ENCODE assay signal across 9 mouse cellular contexts in the genomic region with DNA sequence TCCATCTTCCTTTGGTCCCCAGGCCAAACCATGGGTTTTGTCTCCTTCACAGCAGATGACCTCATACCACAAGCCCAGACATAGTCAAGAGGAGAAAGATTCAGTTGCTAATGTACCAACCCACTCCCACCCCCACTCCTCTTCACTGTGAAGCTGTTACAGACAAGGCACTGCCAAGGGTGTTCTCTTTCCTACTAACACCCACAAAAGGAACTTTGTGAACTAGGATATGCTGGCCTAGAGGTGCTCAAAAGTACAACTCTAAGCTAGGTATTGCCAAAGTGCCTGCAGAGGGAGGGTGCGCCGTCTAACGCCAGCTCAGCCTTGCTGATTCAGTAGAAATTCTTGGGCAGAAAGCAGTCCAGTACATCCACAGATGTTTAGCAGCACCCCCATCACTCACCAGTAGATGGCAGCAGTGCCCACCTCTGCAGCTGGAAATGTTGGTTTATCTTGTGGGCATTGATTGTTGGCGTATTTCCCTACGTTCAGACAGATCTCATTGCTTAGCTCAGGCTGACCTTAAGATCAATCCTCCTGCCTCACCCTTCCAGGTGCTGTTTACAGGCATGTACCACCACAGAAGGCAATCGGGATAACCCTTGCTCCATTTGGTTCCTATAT. TPM values are rescaled to one million over a fixed set of nuclear protein-coding genes. Genes with fewer than 3 reads are reported as not detected.
DNase-seq lines count a peak whose midpoint lies in the region; ATAC-seq lines count a peak whose summit lies in the region.
"Had no signal": no experiment of that assay in that cellular context is flagged by ENCODE, and none has a peak within 500 bp of the region (broad histone marks: within the 10 kb centered on the region; RNA-seq: fewer than 3 reads in every experiment).

No protein-coding gene starts in this region.

- H3K4me1 ChIP-seq in forebrain, embryonic 16.5 days (replicated peaks; ENCODE audit: control insufficient read depth, insufficient read depth, low read length) = no peaks in the 10 kb centered on the region
- H3K4me1 ChIP-seq in hindbrain, embryonic 14.5 days (replicated peaks; ENCODE audit: control insufficient read depth, insufficient read depth, low read length) = no peaks in the 10 kb centered on the region

- H3K9ac ChIP-seq in forebrain, embryonic 16.5 days (replicated peaks; ENCODE audit: low read depth, low read length) = no peak overlapping the region
- H3K9ac ChIP-seq in hindbrain, embryonic 14.5 days = 0 out of 2 replicates have a peak overlapping the region, but pooled peaks have one; percentile 16

- H3K4me3 ChIP-seq in forebrain, embryonic 16.5 days (replicated peaks; ENCODE audit: low read length) = no peak overlapping the region
- H3K4me3 ChIP-seq in hindbrain, embryonic 14.5 days (replicated peaks; ENCODE audit: low read length) = no peak overlapping the region

- no peaks in the 10 kb centered on the region for H3K27me3 ChIP-seq in forebrain, embryonic 16.5 days (replicated peaks; ENCODE audit: control insufficient read depth, insufficient read depth, low read length)
- H3K27me3 ChIP-seq in hindbrain, embryonic 14.5 days (ENCODE audit: control insufficient read depth, insufficient read depth, low read length) = no peaks in the 10 kb centered on the region

- no peaks in the 10 kb centered on the region for H3K36me3 ChIP-seq in forebrain, embryonic 16.5 days (ENCODE audit: control insufficient read depth, insufficient read depth)
- H3K36me3 ChIP-seq in hindbrain, embryonic 14.5 days (replicated peaks; ENCODE audit: control insufficient read depth, insufficient read depth) = no peaks in the 10 kb centered on the region

- H3K9me3 ChIP-seq in forebrain, embryonic 16.5 days (ENCODE audit: control insufficient read depth, low read length) = no peaks in the 10 kb centered on the region
- no peaks in the 10 kb centered on the region for H3K9me3 ChIP-seq in hindbrain, embryonic 14.5 days (ENCODE audit: control insufficient read depth, low read length)

- peak; percentile 39 for DNase-seq in MEL-GATA-1-ER (ENCODE audit: extremely low read depth, low read depth)
- peak; percentile 31 for DNase-seq in cerebellum, adult 11 months
- peak; percentile 85 for DNase-seq in hindbrain, embryonic 14.5 days (ENCODE audit: low spot score)
- DNase-seq in layer of hippocampus, postnatal 25 days (ENCODE audit: extremely low spot score in 1 of 2, low spot score in 1 of 2) = peak; percentile 67 to 83
- peak; percentile 81 to 82 for DNase-seq in lung, postnatal 4 days
- DNase-seq in right cerebral cortex, adult 2 months (ENCODE audit: low spot score in 2 of 2) = peak; percentile 84 to 87
- peak; percentile 77 for DNase-seq in urinary bladder, postnatal 14 days (ENCODE audit: low spot score)

- H3K4me2 ChIP-seq in forebrain, embryonic 16.5 days (ENCODE audit: low read length) = no peak overlapping the region
- no peak overlapping the region for H3K4me2 ChIP-seq in hindbrain, embryonic 14.5 days (replicated peaks)

- 23% methylated on average over 6 of the region's 6 CpGs for WGBS in forebrain, embryonic 16.5 days
- WGBS in hindbrain, embryonic 14.5 days = 24% methylated on average over 6 of the region's 6 CpGs

- H3K27ac ChIP-seq in forebrain, embryonic 16.5 days (ENCODE audit: low read length) = no peak overlapping the region
- no peak overlapping the region for H3K27ac ChIP-seq in hindbrain, embryonic 14.5 days
- H3K27ac ChIP-seq: macrophage had no signal

- peak; percentile 54 for ATAC-seq in forebrain, embryonic 16.5 days
- peak; percentile 80 for ATAC-seq in hindbrain, embryonic 14.5 days (ENCODE audit: low FRiP score)

RNA-seq across cellular contexts. Expression of a gene that starts 54.0 kb away (rescaled TPM):
- polyA plus RNA-seq in forebrain, embryonic 16.5 days (2015; fragmentation: Nextera tagmentation; extraction: Ambion mirVana) = 0.43 and 0.56 TPM in 2 replicates
- polyA plus RNA-seq in hindbrain, embryonic 14.5 days (2014; fragmentation: Nextera tagmentation; extraction: Ambion mirVana) = 1.2 TPM in 2 replicates
- total RNA-seq in layer of hippocampus, postnatal 25 days (2021) = 1 to 10 TPM; 3.8 to 4.9 TPM
- polyA plus RNA-seq: macrophage had no signal

Comparison
In these comparisons a context has a peak if more than half of its experiments do, and no peak if none do; other contexts are left out.
1. DNase-seq: peak in every context shown above with its lines; median percentile 86 in right cerebral cortex, adult 2 months; 85 in hindbrain, embryonic 14.5 days; 82 in lung, postnatal 4 days; 77 in urinary bladder, postnatal 14 days; 75 in layer of hippocampus, postnatal 25 days; 39 in MEL-GATA-1-ER; 31 in cerebellum, adult 11 months.